Mouse (Mus musculus): ENCODE measurements around the gene March7. TPM values are rescaled to one million over a fixed set of nuclear protein-coding genes. Genes with fewer than 3 reads are reported as not detected.

March7 gene
- total and polyA plus RNA-seq, 3 experiments, result 32.3 to 36.4 TPM; not detected in 1

DNA sequence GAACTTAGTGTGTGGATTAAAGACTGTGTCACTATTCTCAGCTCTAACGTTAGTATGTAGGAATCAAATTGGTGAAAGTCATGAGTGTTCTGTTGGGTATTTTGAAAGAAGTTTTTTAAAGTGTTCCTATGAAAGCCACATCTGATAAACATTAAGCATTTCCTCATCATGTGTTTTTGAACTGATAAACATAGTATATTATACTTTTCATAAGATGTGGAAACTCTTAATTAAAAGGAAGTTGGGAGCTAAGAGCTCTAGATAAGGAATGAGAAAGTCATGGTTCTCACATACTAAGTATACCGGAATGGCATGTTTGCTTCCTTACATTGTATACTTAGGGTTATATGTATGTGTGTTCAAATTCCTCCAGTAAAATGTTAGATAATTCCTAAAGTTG is 20.7 kb downstream of the March7 start (continued):
- TF ChIP-seq E2F4 (IDR thresholded peaks at IDR 0.05; ENCODE audit: borderline replicate concordance, low read depth, low read length) (no peak), KAT2A (conservative IDR thresholded peaks at IDR 0.05; ENCODE audit: low read depth, low read length) (no peak), CTCF (IDR thresholded peaks at IDR 0.05 in 2 of 3, conservative IDR thresholded peaks at IDR 0.05 in 1 of 3; ENCODE audit: control insufficient read depth in 1 of 3, insufficient read depth in 1 of 3, low read depth in 2 of 3, low read length in 3 of 3, poor library complexity in 1 of 3, severe bottlenecking in 1 of 3) (no peak), GABPA (IDR thresholded peaks at IDR 0.05; ENCODE audit: low read depth, low read length) (no peak), ZC3H11A (IDR thresholded peaks at IDR 0.05; ENCODE audit: low read depth, low read length) (no peak), ETS1 (IDR thresholded peaks at IDR 0.05; ENCODE audit: low read depth, low read length) (peak; percentile 72), ELF1 (IDR thresholded peaks at IDR 0.05; ENCODE audit: low read depth, low read length) (no peak), CHD2 (IDR thresholded peaks at IDR 0.05; ENCODE audit: low read length) (no peak), MAZ (IDR thresholded peaks at IDR 0.05; ENCODE audit: low read depth, low read length) (no peak), NELFE (IDR thresholded peaks at IDR 0.05; ENCODE audit: low read depth, low read length) (no peak), BHLHE40 (IDR thresholded peaks at IDR 0.05; ENCODE audit: borderline replicate concordance, low read depth, low read length) (no peak), SIN3A (IDR thresholded peaks at IDR 0.05; ENCODE audit: low read length) (peak; percentile 23; the same call in 1 of the 2 replicates), ZKSCAN1 (IDR thresholded peaks at IDR 0.05; ENCODE audit: low read depth, low read length) (no peak), HCFC1 (IDR thresholded peaks at IDR 0.05; ENCODE audit: low read depth, low read length) (no peak)

DNA sequence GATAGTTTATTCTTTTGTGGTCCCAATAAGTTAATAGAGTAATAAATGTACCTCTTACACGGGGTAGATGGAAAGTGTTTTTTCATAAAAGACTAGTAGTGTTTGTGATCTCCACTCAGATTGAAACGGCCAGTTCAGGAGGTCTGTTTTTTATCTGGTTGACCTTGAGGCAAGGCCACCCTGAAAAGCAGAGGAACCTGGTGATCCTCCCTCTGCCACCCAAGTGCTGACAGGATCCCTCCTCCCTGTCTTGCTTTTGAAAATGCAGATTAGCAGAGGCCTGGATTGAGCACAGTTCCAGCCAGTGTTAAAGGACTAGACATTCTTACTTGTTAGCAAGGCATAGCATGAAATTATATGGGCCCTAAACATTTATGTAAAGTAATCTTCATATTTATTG is 23.5 kb downstream of the March7 start:
- peaks cover 8% of the 10 kb centered on the region for H3K79me2 ChIP-seq (ENCODE audit: control insufficient read depth, insufficient read depth, low read length, poor library complexity)
- no peaks in the 10 kb centered on the region for H3K27me3 ChIP-seq (ENCODE audit: control insufficient read depth in 1 of 2, insufficient read depth in 2 of 2, low read length in 2 of 2)
- no peak overlapping the region for H3K27ac ChIP-seq (ENCODE audit: control insufficient read depth, low read depth, low read length)
- no peak for DNase-seq (ENCODE audit: low read depth, low spot score)
- no peak overlapping the region for H3K9ac ChIP-seq (ENCODE audit: control insufficient read depth, low read depth, low read length, poor library complexity, severe bottlenecking)
- H3K4me3 ChIP-seq (ENCODE audit: control insufficient read depth in 1 of 2, insufficient read depth in 1 of 2, low read depth in 2 of 2, low read length in 2 of 2), result no peak overlapping the region
- H3K4me1 ChIP-seq (ENCODE audit: control insufficient read depth in 1 of 2, insufficient read depth in 2 of 2, low read length in 2 of 2), result peaks cover 8 to 16% of the 10 kb centered on the region in 2 experiments
- peaks cover 26 to 46% of the 10 kb centered on the region in 2 experiments for H3K36me3 ChIP-seq (ENCODE audit: control insufficient read depth in 1 of 2, insufficient read depth in 2 of 2, low read length in 2 of 2)
- no peaks in the 10 kb centered on the region for H3K9me3 ChIP-seq (replicated peaks; ENCODE audit: insufficient read depth, low read length)
- TF ChIP-seq ZKSCAN1 (IDR thresholded peaks at IDR 0.05; ENCODE audit: low read depth, low read length), result no peak
- no peak for TF ChIP-seq NRF1 (IDR thresholded peaks at IDR 0.05; ENCODE audit: insufficient read depth, low read depth, low read length, poor library complexity, severe bottlenecking)
- no peak for TF ChIP-seq MAZ (IDR thresholded peaks at IDR 0.05; ENCODE audit: low read depth, low read length)
- no peak for TF ChIP-seq CHD1 (IDR thresholded peaks at IDR 0.05; ENCODE audit: low read depth, low read length)
- no peak for TF ChIP-seq MAFK (IDR thresholded peaks at IDR 0.05; ENCODE audit: borderline replicate concordance, low read depth, low read length)
- TF ChIP-seq E2F4 (IDR thresholded peaks at IDR 0.05; ENCODE audit: borderline replicate concordance, low read depth, low read length), result no peak
- TF ChIP-seq RAD21 (IDR thresholded peaks at IDR 0.05; ENCODE audit: low read depth, low read length), result no peak
- no peak for TF ChIP-seq JUND (IDR thresholded peaks at IDR 0.05; ENCODE audit: low read depth, low read length)
- no peak for TF ChIP-seq MYC (IDR thresholded peaks at IDR 0.05; ENCODE audit: low read depth, low read length)

All from MEL (cell line).